Mouse (Mus musculus) heart, adult 2 months (tissue): ENCODE measurements at regions not wholly inside any gene's neighbourhood (a gene's known extent, or its start where the extent isn't known, plus 50 kb on each side); places are given as distances from the start of the nearest gene placed in this dataset.

ENCODE experiments used
- CTCF ChIP-seq: fragments of 200-600 bp; IDR thresholded peaks from 2 replicates; pipeline ENCODE4 v1.8.1; 2022; ENCODE audit warnings: antibody characterized with exemption, mild to moderate bottlenecking, moderate library complexity
- EP300 ChIP-seq: fragments of 200-500 bp; IDR thresholded peaks from 2 replicates; pipeline ENCODE4 v1.6.1; 2011; ENCODE audit warnings: low read depth, low read length, control low read depth; ENCODE audit not compliant: insufficient read depth
- POLR2A ChIP-seq: fragments of 200-500 bp; IDR thresholded peaks from 2 replicates; pipeline ENCODE4 v1.6.1; 2011; ENCODE audit warnings: mild to moderate bottlenecking, low read depth, low read length, control low read depth; ENCODE audit not compliant: insufficient read depth

DNA sequence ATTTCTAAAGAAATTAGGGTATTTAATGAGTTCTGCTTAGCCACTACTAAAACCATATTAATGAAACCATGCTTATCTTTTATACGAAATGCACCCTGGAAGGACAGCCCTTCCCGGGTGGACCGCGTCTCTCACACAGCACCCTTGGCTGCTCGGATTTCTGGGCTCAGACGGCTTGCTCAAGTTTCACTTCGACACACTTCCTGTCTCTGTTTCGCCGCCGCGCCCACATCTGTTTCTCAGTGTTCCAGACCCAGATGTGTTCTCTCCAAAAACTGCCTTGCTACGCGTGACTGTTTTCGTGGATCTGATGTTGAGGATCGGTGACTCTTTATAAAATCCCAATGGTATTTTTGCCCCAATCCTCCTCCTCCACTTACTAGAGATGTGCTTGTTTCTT, 205.7 kb downstream of the Rnd3 start:
- TF ChIP-seq CTCF = no peak
- no peak for TF ChIP-seq POLR2A
- TF ChIP-seq EP300 = no peak
